Mouse (Mus musculus): Measurements from ENCODE around the gene Acot12. TPM values are rescaled to one million over a fixed set of nuclear protein-coding genes. Genes with fewer than 3 reads are reported as not detected.

The Acot12 gene
- total RNA-seq (2014; fragmentation: Nextera tagmentation): not detected in 2 replicates
- not detected in 2 replicates for total RNA-seq (2017)

- peak; percentile 34; the same call in 1 of the 2 replicates for ATAC-seq (replicated peaks; ENCODE audit: low FRiP score, low TSS enrichment, poor library complexity, severe bottlenecking)
These were observed at the start of gene Acot12 for GRCm38 (mm10) chr13:91741280-91742047. Acot12 (plus strand) TSS chr13:91741512.

DNA sequence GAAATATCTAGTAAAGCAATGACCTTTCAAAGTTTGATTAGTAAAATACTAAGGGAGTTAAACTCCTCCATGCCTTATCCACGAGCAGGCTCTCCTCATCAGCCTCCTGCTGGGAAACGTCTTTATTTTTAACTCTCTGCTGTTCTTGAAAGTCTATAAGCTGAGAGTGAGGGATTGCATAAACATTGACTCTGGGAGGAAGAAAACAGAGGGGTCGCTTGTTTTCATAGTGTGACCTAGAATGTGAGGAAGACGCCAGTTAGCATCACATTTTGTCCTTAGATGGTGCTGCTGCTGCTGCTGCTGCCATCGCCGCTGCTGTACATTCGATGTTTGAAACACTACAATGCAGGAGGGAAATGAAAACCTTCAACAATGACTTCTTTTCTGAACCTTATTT is 47.7 kb upstream of the Acot12 start:
- no peak for ATAC-seq (replicated peaks; ENCODE audit: low FRiP score, low TSS enrichment, poor library complexity, severe bottlenecking)

- ATAC-seq (replicated peaks; ENCODE audit: low FRiP score, low TSS enrichment, poor library complexity, severe bottlenecking): no peak
These were observed 45.9 kb upstream of the Acot12 start for GRCm38 (mm10) chr13:91695406-91695805.

DNA sequence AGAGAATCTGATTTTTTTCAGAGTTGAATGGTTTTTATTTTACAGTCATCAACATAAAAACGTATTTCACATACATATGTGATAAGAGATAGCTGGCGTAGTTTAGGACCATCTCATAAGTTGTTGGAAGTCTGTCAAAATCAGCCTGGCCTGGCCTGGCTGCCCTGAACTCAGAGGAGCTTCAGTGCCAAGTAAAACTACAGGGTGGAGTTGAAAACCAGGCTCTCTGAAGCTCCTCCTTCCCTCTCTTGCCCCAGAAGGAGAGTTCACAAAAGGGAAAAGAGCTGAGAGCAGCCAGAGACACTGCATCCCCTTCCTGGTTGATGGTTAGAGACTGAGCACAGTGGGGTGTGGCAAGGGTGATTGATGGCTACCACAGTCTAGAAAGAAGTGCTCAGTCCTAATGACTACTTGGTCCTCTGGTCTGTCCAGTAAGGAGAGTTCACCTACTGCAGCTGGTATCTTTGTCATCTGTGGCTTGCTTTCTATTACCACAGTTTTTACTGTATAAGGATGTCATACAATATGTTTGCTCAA is 45.1 kb upstream of the Acot12 start:
- peak; percentile 39 for ATAC-seq (replicated peaks; ENCODE audit: low FRiP score, low TSS enrichment, poor library complexity, severe bottlenecking)

GRCm38 (mm10) chr13:91697011-91697410 is 44.3 kb upstream of the Acot12 start:
- peak; percentile 57 for ATAC-seq (replicated peaks; ENCODE audit: low FRiP score, low TSS enrichment, poor library complexity, severe bottlenecking)

DNA sequence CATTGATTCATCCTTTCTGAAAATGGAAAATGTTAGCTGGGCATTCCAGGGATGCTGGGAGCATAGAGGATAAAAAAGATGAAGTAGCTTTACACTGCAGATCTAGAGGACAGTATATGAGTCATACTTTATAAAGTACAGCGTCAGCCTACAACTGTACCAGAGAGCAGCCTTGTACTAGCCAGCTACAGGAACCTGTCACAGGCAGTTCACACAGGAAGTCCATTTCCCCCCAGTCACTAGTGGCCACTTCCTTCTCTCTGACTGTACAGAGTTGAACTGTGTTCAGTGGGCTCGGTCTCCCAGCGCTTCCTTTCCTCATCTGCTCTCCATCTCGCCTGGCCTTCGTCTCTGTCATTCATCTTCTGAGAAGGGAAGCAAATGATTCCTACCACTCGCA is 39.0 kb upstream of the Acot12 start:
- no peak for ATAC-seq (replicated peaks; ENCODE audit: low FRiP score, low TSS enrichment, poor library complexity, severe bottlenecking)

GRCm38 (mm10) chr13:91719487-91719886 is 21.8 kb upstream of the Acot12 start:
- no peak for ATAC-seq (replicated peaks; ENCODE audit: low FRiP score, low TSS enrichment, poor library complexity, severe bottlenecking)

DNA sequence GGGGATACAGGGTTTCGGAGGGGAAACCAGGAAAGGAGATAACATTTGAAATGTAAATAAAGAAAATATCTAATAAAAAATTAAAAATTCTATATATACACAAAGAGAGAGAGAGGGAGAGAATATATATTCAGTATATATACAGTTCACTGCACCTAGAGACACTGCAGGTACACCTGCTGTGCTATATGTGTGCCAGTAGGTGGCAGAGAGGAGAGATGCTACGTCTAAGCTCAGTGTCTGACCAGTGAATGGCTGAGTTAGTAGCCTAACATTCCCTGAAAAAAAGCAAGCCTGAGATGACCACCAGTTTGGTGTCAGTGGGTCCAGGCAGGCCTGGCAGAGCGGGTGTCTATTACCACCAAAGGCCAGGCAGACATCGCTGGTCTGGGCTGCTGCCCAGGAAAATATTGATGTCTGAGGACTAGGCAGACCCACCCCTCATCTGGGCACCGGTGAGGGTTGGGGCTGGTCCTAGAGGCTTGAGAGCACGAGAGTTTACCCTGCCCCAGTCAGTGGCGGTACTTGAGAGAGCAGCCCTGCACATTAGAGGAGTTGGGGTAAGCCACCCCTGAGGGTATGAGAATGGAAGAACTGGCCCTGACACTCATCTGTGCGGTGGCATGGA is 18.1 kb upstream of the Acot12 start:
- ATAC-seq (replicated peaks; ENCODE audit: low FRiP score, low TSS enrichment, poor library complexity, severe bottlenecking): peak; percentile 94

GRCm38 (mm10) chr13:91723736-91724119 is 17.6 kb upstream of the Acot12 start:
- ATAC-seq (replicated peaks; ENCODE audit: low FRiP score, low TSS enrichment, poor library complexity, severe bottlenecking): no peak

DNA sequence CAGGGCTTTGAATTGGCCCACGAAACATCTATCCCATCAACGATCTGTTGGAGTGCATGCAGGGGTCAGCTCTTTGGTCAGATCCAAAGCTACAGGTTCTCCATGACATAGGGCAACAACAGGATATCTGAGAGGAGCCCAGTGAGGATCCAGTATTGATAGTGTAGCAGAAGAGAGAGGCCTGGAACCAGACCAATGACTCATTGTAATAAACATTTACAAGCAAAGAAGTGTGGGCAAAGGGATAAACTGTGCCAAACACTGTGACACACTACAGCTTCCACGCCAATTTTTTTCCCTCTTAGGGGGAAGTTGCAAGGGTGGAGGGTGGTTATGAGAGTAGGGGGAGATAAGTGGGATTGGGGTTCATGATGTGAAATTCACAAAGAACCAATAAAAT is 17.1 kb upstream of the Acot12 start:
- no peak for ATAC-seq (replicated peaks; ENCODE audit: low FRiP score, low TSS enrichment, poor library complexity, severe bottlenecking)

DNA sequence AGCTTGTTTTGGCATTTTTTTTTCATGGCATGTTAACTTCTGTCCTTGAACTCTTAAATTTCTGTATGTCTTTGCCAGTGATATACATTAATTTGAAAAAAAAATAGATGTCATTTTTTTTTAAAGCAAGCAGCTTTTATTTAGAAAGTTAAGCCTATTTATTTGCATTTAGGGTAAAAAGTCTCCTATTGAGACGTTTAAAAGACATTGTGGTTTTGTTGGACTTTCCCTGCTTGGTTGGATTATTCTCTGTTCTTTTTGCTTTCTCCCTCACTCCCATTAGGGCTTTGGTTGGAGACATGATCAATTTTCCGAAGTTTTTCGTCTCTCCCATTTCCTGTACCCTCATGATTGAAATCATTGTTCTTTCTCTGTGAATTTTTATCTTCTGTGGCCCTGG is 16.2 kb upstream of the Acot12 start:
- ATAC-seq (replicated peaks; ENCODE audit: low FRiP score, low TSS enrichment, poor library complexity, severe bottlenecking): no peak

GRCm38 (mm10) chr13:91727899-91728298 is 13.4 kb upstream of the Acot12 start:
- ATAC-seq (replicated peaks; ENCODE audit: low FRiP score, low TSS enrichment, poor library complexity, severe bottlenecking): no peak

- no peak for ATAC-seq (replicated peaks; ENCODE audit: low FRiP score, low TSS enrichment, poor library complexity, severe bottlenecking)
These were observed 4.1 kb upstream of the Acot12 start for GRCm38 (mm10) chr13:91737191-91737590.

DNA sequence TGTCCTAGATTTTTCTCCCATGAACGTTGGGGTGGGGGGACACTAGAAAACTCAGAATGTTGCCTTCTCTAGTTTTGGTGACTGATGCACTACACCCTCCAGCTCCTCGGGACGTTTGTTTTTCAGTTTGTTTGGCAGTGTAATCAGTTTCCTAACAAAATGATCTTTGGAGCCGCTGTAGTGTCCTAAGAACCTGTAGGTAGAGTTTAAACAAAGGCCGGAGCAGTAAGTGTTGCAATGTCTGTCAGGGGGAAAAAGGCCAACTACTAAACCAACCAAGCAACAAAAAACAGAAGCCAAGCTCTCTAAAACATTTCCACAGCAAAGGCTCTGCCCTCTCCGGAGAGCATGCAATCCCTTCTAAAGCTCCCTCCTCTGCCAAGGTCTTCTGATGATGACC is 461 bp upstream of the Acot12 start:
- no peak for ATAC-seq (replicated peaks; ENCODE audit: low FRiP score, low TSS enrichment, poor library complexity, severe bottlenecking)

GRCm38 (mm10) chr13:91743180-91743579 is 1.9 kb downstream of the Acot12 start:
- ATAC-seq (replicated peaks; ENCODE audit: low FRiP score, low TSS enrichment, poor library complexity, severe bottlenecking): no peak

GRCm38 (mm10) chr13:91746470-91746869 is 5.2 kb downstream of the Acot12 start:
- ATAC-seq (replicated peaks; ENCODE audit: low FRiP score, low TSS enrichment, poor library complexity, severe bottlenecking): no peak

GRCm38 (mm10) chr13:91748401-91748800 is 7.1 kb downstream of the Acot12 start:
- no peak for ATAC-seq (replicated peaks; ENCODE audit: low FRiP score, low TSS enrichment, poor library complexity, severe bottlenecking)

DNA sequence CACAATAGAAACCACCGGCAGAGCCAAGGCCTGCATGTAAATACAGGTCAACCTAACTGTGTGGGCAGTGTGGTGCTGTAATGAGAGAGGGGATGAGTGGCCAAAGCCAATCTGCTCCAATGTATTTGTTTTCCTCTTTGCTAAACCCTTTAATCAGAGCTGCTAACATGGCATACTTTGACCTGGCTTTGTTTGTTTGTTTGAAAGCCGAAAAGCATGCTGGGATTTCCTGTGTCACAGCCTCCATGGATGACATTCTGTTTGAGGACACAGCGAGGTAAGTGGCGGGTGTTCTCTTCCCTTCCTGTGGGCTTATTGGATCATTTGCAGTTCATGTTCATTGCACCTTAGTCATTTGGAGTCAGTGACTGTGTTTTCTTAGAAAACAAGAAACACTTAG is 8.7 kb downstream of the Acot12 start:
- ATAC-seq (replicated peaks; ENCODE audit: low FRiP score, low TSS enrichment, poor library complexity, severe bottlenecking): no peak

DNA sequence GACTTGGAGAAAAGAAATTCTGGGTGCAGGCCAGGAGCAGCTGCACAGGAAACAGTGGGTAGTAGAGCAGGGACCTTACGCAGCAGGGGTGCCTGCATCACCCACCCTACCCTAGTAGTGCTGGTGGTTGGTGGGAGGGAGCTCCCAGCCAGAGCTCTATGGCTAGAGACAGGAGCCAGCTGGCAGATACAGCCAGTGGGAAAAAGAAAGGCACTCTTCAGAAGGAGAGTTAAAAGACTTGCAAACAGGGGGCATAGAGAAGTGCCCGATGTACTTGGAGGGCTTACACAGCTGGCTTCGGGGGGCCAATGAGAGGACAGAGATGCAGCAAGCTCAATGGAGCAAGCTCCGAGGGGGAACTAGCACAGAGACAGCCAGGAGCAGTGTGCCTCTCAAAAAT is 12.4 kb downstream of the Acot12 start:
- 0 out of 2 replicates have a peak, but pooled peaks have one; percentile 26 for ATAC-seq (replicated peaks; ENCODE audit: low FRiP score, low TSS enrichment, poor library complexity, severe bottlenecking)

- no peak for ATAC-seq (replicated peaks; ENCODE audit: low FRiP score, low TSS enrichment, poor library complexity, severe bottlenecking)
These were observed 13.4 kb downstream of the Acot12 start for GRCm38 (mm10) chr13:91754762-91755161.

- ATAC-seq (replicated peaks; ENCODE audit: low FRiP score, low TSS enrichment, poor library complexity, severe bottlenecking): no peak
These were observed 14.9 kb downstream of the Acot12 start for GRCm38 (mm10) chr13:91756230-91756629.
